Mouse (Mus musculus) neural tube, embryonic 12.5 days (tissue): ENCODE data around the gene Ccr1l1. TPM values are rescaled to one million over a fixed set of nuclear protein-coding genes. Genes with fewer than 3 reads are reported as not detected.
"Not testable (repeated sequence)": the region's sequence is repeated elsewhere in the genome, so short reads cannot be mapped to it uniquely, and the experiment has no call there.

Source experiments
- ATAC-seq: fragments of 200-750 bp; cut with Nextera tagmentation; 2 replicates; pipeline ENCODE4 v1.8.0; 2017; ENCODE audit warnings: low read depth, mild to moderate bottlenecking, moderate TSS enrichment, moderate library complexity; ENCODE audit not compliant: low FRiP score
- H3K27ac ChIP-seq: fragments of 300-500 bp; sonication (generic); 2 replicates; pipeline ENCODE4 v1.5.1; 2016
- H3K27me3 ChIP-seq: fragments of 300-500 bp; sonication (generic); replicated peaks from 2 replicates; pipeline ENCODE4 v1.6.1; 2016; ENCODE audit warnings: mild to moderate bottlenecking
- H3K36me3 ChIP-seq: fragments of 300-500 bp; sonication (generic); 2 replicates; pipeline ENCODE4 v1.6.1; 2016; ENCODE audit warnings: mild to moderate bottlenecking
- H3K4me1 ChIP-seq: fragments of 300-500 bp; sonication (generic); 2 replicates; pipeline ENCODE4 v1.6.1; 2016
- H3K4me2 ChIP-seq: fragments of 300-500 bp; sonication (generic); replicated peaks from 2 replicates; pipeline ENCODE4 v1.6.1; 2016; ENCODE audit warnings: mild to moderate bottlenecking
- H3K4me3 ChIP-seq: fragments of 300-500 bp; sonication (generic); 2 replicates; pipeline ENCODE4 v1.5.1; 2016
- H3K9ac ChIP-seq: fragments of 300-500 bp; sonication (generic); 2 replicates; pipeline ENCODE4 v1.6.1; 2016; ENCODE audit warnings: mild to moderate bottlenecking
- H3K9me3 ChIP-seq: fragments of 300-500 bp; sonication (generic); 2 replicates; pipeline ENCODE4 v1.6.1; 2016; ENCODE audit warnings: mild to moderate bottlenecking
- WGBS: fragments of 180-500 bp; shearing (Covaris S2); methylation state at CpG from one replicate; pipeline ENCODE4 v1.1.7; 2016; 5-methylcytosine and 5-hydroxymethylcytosine counted together
- polyA plus RNA-seq: library from polyadenylated mRNA; unstranded; fragments of >200 nt; fragmentation: Nextera tagmentation; extraction: Ambion mirVana; gene quantifications from 2 replicates; pipeline ENCODE4 v1.2.1, GENCODE M21; 2016

The Ccr1l1 gene
- polyA plus RNA-seq, 1 experiment from 2014 or later = not detected

DNA sequence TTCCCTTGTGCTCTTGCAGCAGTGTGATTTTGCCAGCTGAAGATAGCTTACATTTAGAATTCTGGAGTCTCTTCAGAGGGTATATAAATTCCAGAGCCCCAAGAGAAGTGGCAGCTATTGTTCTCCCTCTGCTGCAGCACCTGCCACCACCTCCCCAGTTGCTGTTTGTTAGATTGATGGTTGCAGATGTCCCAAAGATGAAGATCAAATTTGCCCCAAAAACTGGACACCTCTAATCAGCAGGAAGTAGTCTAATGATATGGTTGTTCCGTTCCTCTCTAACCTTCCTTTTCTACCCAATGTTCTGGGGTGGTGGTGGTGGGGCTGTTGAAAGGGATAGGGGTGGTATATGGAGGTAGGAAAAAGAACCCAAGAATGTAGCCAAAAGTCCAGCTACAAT, 4.5 kb upstream of the Ccr1l1 start:
- Histone ChIP-seq H3K9ac (no peak overlapping the region), H3K36me3 (no peaks in the 10 kb centered on the region), H3K4me1 (no peaks in the 10 kb centered on the region), H3K4me2 (no peak overlapping the region), H3K4me3 (no peak overlapping the region), H3K27me3 (no peaks in the 10 kb centered on the region), H3K9me3 (no peaks in the 10 kb centered on the region), H3K27ac (no peak overlapping the region)
- no peak for ATAC-seq
- WGBS = 76% methylated on average over 1 of the region's 1 CpGs

DNA sequence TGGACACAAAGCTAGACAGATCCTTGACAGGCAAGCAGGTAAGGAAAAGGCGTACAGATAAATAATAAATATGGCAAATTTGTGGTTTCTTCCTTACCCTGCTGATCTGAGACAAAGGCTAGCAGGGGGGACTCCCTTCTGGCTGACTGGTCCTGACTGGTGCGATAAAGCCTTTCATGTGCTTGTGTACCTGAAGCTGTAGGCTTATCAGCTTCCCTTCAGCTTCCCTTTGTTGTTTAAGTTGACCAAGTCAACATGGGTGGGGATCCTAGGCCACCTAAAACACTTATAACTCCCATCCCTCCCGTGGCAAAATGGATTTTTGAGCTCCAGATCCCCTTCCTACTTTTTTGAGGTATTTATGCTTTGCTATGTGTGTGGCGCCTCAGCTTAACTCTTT, 3.7 kb upstream of the Ccr1l1 start:
- ATAC-seq = no peak
- Histone ChIP-seq H3K4me3 (no peak overlapping the region), H3K36me3 (no peaks in the 10 kb centered on the region), H3K27ac (no peak overlapping the region), H3K27me3 (no peaks in the 10 kb centered on the region), H3K9ac (no peak overlapping the region), H3K9me3 (no peaks in the 10 kb centered on the region), H3K4me2 (no peak overlapping the region), H3K4me1 (no peaks in the 10 kb centered on the region)
- 77% methylated on average over 4 of the region's 4 CpGs for WGBS

DNA sequence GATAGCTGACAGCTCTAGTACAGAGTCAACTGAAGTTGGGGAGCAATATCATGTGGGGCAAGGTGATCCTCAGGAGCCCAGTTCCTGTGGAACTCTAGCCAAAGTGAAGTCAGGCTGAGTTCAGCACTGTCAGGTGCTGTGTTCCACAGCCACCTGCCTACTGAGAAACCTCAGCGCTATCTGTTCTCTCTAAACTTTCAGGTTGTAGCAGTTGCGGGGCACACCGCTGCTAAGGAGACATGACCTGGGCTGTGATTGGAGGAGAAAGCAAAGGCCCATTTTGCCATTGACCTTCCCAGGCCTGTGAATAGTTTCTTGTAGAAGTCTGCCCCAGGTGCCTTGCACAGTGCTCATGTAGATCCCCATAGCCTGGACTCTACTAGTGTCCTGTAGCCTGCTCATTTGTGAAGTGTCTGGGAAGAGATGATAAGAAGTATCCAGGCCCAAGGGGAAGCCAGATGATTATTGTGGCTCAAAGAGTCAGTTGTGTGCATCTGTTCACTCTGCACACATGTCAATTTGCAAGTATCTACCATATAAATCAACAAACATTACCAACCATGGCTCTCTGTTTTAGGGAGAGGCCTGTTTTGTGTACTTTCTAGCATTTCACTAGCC, 2.8 kb upstream of the Ccr1l1 start:
- not testable (repeated sequence) for H3K4me3 ChIP-seq, H3K36me3 ChIP-seq, H3K9me3 ChIP-seq, ATAC-seq, H3K9ac ChIP-seq, H3K4me2 ChIP-seq, H3K4me1 ChIP-seq, H3K27ac ChIP-seq, H3K27me3 ChIP-seq
- WGBS = no CpG with 5 or more reads among the region's 3 CpGs

DNA sequence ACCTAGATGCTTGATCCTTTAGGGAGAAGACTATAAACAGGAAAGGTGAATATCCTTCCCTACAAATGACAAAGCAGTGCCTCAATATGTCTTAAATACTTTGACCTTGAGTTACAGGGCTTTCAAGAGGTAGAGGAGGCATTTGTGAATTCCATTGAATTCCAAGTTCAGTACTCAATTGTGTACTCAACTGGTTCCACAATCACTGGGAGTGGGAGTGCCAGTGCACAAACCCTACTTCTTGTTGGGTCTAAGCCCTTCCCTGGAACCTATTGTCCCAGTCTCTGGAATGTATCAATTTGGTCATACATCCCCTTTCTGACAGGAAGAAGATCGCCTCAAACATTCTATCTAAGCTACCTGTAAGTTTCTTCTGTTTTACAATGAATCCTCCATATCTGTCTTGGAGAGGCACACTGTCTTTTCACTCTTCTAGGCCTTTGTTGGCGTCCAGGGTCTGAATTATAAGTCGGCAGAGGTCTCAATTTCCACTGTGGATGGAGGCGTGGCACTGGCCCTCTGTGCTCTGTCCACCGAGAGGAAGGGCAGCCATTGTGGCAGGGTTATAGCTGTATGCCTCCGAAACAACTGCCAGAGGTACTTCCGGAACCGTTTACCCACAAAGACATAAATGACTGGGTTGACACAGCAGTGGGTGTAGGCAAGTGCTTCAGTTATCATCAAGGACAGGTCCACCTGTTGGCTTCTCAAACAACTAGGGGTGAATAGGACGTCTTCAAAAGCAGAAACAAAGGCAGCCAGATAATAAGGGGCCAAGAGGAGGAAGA, 1.1 kb downstream of the Ccr1l1 start:
- H3K27ac ChIP-seq = no peak overlapping the region
- no peak overlapping the region for H3K4me3 ChIP-seq
- H3K4me2 ChIP-seq = no peak overlapping the region
- H3K9me3 ChIP-seq = no peaks in the 10 kb centered on the region
- H3K36me3 ChIP-seq = no peaks in the 10 kb centered on the region
- no peaks in the 10 kb centered on the region for H3K4me1 ChIP-seq
- no peaks in the 10 kb centered on the region for H3K27me3 ChIP-seq
- H3K9ac ChIP-seq = no peak overlapping the region
- no peak for ATAC-seq
- WGBS = 83% methylated on average over 9 of the region's 9 CpGs

- H3K4me3 ChIP-seq = no peak overlapping the region
- H3K36me3 ChIP-seq = no peaks in the 10 kb centered on the region
- 73% methylated on average over 2 of the region's 2 CpGs for WGBS
- no peaks in the 10 kb centered on the region for H3K27me3 ChIP-seq
- H3K9ac ChIP-seq = no peak overlapping the region
- H3K9me3 ChIP-seq = no peaks in the 10 kb centered on the region
- no peaks in the 10 kb centered on the region for H3K4me1 ChIP-seq
- ATAC-seq = no peak
- no peak overlapping the region for H3K4me2 ChIP-seq
- no peak overlapping the region for H3K27ac ChIP-seq
Measured at GRCm38 (mm10) chr9:123975630-123976029, 2.6 kb downstream of the Ccr1l1 start.

DNA sequence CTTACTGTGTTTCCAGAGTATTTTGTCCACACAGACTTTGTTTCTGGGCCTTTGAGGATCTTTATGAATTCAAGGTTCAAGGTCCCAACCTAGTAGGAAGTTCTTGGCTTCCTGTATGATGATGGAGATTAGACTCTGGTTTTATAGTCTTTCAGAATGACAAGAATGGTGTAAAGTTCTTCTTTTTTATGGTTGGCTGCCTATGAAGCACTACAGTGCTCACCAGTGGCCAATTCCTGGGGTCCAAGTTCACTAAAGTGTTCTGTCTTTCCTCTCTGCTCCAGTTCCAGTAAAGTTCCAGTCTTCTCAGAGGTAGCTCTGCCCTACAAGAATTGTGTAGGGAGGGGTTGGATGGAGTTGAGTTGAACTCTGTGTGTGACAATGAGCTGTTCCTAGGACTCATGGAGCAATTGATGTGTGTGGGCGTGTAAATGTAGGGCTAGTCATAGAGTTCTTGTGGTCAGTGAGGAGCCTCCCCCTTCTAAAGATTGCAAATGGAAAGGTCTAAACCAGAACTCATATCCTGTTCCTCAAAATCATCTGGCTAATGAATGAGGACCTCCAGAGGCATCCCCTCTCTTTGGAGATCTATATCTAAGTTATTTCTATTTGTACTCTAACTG, 9.8 kb downstream of the Ccr1l1 start, which contains the start of gene Ccr1:
Ccr1 (minus strand) TSS at position 403 of the 623 bp plus-strand sequence.
- H3K9me3 ChIP-seq = no peaks in the 10 kb centered on the region
- no peak within 1 kb of the TSS for H3K4me2 ChIP-seq
- 77% methylated on average over 1 of the region's 1 CpGs for WGBS
- H3K9ac ChIP-seq = no peak within 1 kb of the TSS
- ATAC-seq = no peak
- H3K36me3 ChIP-seq = no peaks in the 10 kb centered on the region
- no peak within 1 kb of the TSS for H3K27ac ChIP-seq
- no peaks in the 10 kb centered on the region for H3K4me1 ChIP-seq
- H3K4me3 ChIP-seq = no peak within 1 kb of the TSS
- no peaks in the 10 kb centered on the region for H3K27me3 ChIP-seq

GRCm38 (mm10) chr9:123966858-123967495, 11.2 kb downstream of the Ccr1l1 start:
- H3K9ac ChIP-seq, ATAC-seq, H3K27me3 ChIP-seq, H3K4me3 ChIP-seq, H3K4me2 ChIP-seq, H3K27ac ChIP-seq, H3K4me1 ChIP-seq, H3K36me3 ChIP-seq, H3K9me3 ChIP-seq: not testable (repeated sequence)
- WGBS = 93% methylated on average over 1 of the region's 4 CpGs

GRCm38 (mm10) chr9:123964776-123965175, 13.4 kb downstream of the Ccr1l1 start:
- H3K9me3 ChIP-seq = no peaks in the 10 kb centered on the region
- H3K36me3 ChIP-seq = no peaks in the 10 kb centered on the region
- H3K27me3 ChIP-seq = no peaks in the 10 kb centered on the region
- H3K27ac ChIP-seq = no peak overlapping the region
- ATAC-seq = no peak
- no peak overlapping the region for H3K4me3 ChIP-seq
- WGBS = 84% methylated on average over 3 of the region's 3 CpGs
- H3K9ac ChIP-seq = no peak overlapping the region
- H3K4me1 ChIP-seq = no peaks in the 10 kb centered on the region
- no peak overlapping the region for H3K4me2 ChIP-seq

- WGBS = 88% methylated on average over 1 of the region's 1 CpGs
- no peaks in the 10 kb centered on the region for H3K4me1 ChIP-seq
Measured at GRCm38 (mm10) chr9:123960161-123960560, 18.0 kb downstream of the Ccr1l1 start.

DNA sequence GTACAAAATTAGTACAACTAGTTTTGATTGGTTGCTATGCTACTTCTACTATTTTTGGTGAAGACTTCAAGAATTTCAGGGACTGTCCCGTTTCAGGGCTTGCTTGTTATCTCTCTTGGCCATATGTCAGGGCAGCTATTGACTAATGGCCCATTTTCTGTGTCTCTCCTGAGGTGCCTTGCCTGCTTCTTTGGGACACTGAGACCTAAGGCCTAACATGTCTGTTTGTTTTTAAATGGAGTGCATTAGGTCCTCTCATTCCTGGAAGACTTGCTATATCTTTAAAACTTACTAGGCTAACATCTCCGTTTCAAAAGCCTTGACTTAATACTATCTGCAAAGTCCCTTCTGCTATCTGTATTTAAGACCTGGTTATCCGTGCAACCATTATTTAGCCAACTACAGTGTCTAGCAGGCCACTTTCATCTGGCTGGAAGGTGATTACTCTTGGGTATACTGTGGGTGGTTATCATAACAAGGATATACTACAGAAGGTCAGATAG, 20.2 kb downstream of the Ccr1l1 start:
- H3K4me3 ChIP-seq = no peak overlapping the region
- no peaks in the 10 kb centered on the region for H3K36me3 ChIP-seq
- no peaks in the 10 kb centered on the region for H3K27me3 ChIP-seq
- ATAC-seq = no peak
- H3K9ac ChIP-seq = no peak overlapping the region
- no peaks in the 10 kb centered on the region for H3K4me1 ChIP-seq
- H3K27ac ChIP-seq = no peak overlapping the region
- H3K4me2 ChIP-seq = no peak overlapping the region
- 78% methylated on average over 3 of the region's 3 CpGs for WGBS
- H3K9me3 ChIP-seq = no peaks in the 10 kb centered on the region

More at GRCm38 (mm10) chr9:123960161-123960560, 18.0 kb downstream of the Ccr1l1 start:
- Histone ChIP-seq H3K27ac (no peak overlapping the region), H3K4me2 (no peak overlapping the region), H3K4me3 (no peak overlapping the region), H3K9me3 (no peaks in the 10 kb centered on the region), H3K36me3 (no peaks in the 10 kb centered on the region), H3K9ac (no peak overlapping the region), H3K27me3 (no peaks in the 10 kb centered on the region)
- ATAC-seq = no peak

DNA sequence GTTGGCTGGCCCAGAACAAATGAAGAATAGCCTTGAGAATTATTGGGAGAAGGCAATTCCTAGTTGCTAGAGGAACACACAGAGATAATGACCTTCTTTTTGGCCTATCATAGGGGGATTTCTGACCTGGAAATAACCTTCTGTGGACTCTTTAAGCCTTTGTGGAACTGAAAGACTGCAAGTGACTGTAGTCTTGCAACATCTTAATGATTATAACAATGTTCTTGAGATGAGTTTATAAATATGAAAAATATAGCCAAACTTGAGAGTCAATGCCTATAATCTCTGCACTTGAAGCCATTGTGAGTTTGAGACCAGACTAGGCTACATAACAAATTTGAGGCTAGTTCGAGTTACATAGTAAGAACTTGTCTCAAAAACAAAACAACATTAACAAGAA, 21.3 kb downstream of the Ccr1l1 start:
- H3K36me3 ChIP-seq = no peaks in the 10 kb centered on the region
- no peak overlapping the region for H3K27ac ChIP-seq
- no peak for ATAC-seq
- no peak overlapping the region for H3K4me2 ChIP-seq
- no peaks in the 10 kb centered on the region for H3K4me1 ChIP-seq
- WGBS = 79% methylated on average over 1 of the region's 1 CpGs
- H3K4me3 ChIP-seq = no peak overlapping the region
- no peak overlapping the region for H3K9ac ChIP-seq
- H3K9me3 ChIP-seq = no peaks in the 10 kb centered on the region
- H3K27me3 ChIP-seq = no peaks in the 10 kb centered on the region

DNA sequence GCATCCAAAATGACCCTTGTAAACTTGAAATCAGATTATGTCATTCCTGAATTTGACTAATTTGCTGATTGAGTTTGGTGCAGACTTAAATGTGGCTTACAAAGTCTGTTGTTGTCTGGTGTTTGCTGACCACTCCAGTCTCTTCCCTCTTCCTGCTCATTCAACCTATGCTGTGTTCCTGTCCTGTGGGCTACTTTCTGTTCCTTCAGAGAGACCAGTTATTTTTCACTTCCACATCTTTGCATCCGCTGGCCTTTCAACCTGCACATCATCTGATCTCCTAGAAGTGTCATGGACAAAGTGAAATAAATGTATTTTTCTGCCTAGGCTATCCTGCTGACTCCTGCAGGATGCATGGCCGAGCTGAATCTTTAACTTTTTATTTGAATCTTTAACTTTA, 24.7 kb downstream of the Ccr1l1 start:
- Histone ChIP-seq H3K9ac (no peak overlapping the region), H3K4me3 (no peak overlapping the region), H3K27ac (no peak overlapping the region), H3K36me3 (no peaks in the 10 kb centered on the region), H3K4me2 (no peak overlapping the region), H3K9me3 (no peaks in the 10 kb centered on the region), H3K27me3 (no peaks in the 10 kb centered on the region), H3K4me1 (no peaks in the 10 kb centered on the region)
- 80% methylated on average over 2 of the region's 2 CpGs for WGBS
- no peak for ATAC-seq
